Mouse (Mus musculus): ENCODE measurements at regions not wholly inside any gene's neighbourhood (a gene's known extent, or its start where the extent isn't known, plus 50 kb on each side); places are given as distances from the start of the nearest gene placed in this dataset.

GRCm38 (mm10) chr8:109106971-109107370 lies 386.9 kb upstream of the Pmfbp1 start:
- TF ChIP-seq CTCF (IDR thresholded peaks at IDR 0.05; ENCODE audit: control insufficient read depth, insufficient read depth, insufficient replicate concordance, low read depth, low read length) (no peak), POLR2A (IDR thresholded peaks at IDR 0.05; ENCODE audit: control insufficient read depth, low read depth, low read length) (no peak)
